Mouse (Mus musculus) lung, postnatal 0 days (tissue): ENCODE measurements around the gene Cntnap3.

Experiments used
- CTCF ChIP-seq: IDR thresholded peaks from 2 replicates; pipeline ENCODE4 v1.5.1; 2016; ENCODE audit warnings: antibody characterized with exemption, mild to moderate bottlenecking
- EP300 ChIP-seq: IDR thresholded peaks from 2 replicates; pipeline ENCODE4 v1.6.1; 2016; ENCODE audit warnings: antibody characterized with exemption, mild to moderate bottlenecking, control low read depth

GRCm38 (mm10) chr13:64732244-64732643, 171.5 kb downstream of the Cntnap3 start:
- TF ChIP-seq CTCF, result no peak
- TF ChIP-seq EP300, result no peak
